Mouse (Mus musculus) CH12.LX (cell line): Measurements from ENCODE around the gene Itga2b. TPM values are rescaled to one million over a fixed set of nuclear protein-coding genes. Genes with fewer than 3 reads are reported as not detected.

Experiments used
- DNase-seq: peaks from one replicate; pipeline ENCODE4 v3.0.0-alpha.2; 2013; ENCODE audit errors: extremely low read depth
- H3K27ac ChIP-seq: 2 replicates; pipeline ENCODE4 v1.5.1; 2012; ENCODE audit warnings: low read depth, mild to moderate bottlenecking, control low read depth, moderate library complexity; ENCODE audit not compliant: insufficient read depth
- H3K27me3 ChIP-seq: replicated peaks from 2 replicates; pipeline ENCODE3; 2012; ENCODE audit warnings: inconsistent platforms
- H3K36me3 ChIP-seq, 2 experiments: replicated peaks in 1 of 2; 2 replicates each; pipeline versions ENCODE3 to v1.6.1; 2012; ENCODE audit warnings: inconsistent platforms in 1 of 2, low read length in 1 of 2, mild to moderate bottlenecking in 1 of 2, mixed read lengths in 1 of 2, moderate library complexity in 1 of 2; ENCODE audit not compliant: control insufficient read depth in 1 of 2, insufficient read depth in 1 of 2
- H3K4me1 ChIP-seq, 2 experiments: 2 replicates each; pipeline ENCODE4 v1.6.1; 2012; ENCODE audit warnings: inconsistent platforms in 1 of 2, moderate library complexity in 1 of 2; ENCODE audit not compliant: insufficient read depth in 2 of 2, control insufficient read depth in 1 of 2
- H3K4me2 ChIP-seq: 2 replicates; pipeline ENCODE4 v1.6.1; 2012; ENCODE audit warnings: low read depth, mild to moderate bottlenecking, control low read depth; ENCODE audit not compliant: poor library complexity, insufficient read depth, severe bottlenecking
- H3K4me3 ChIP-seq, 3 experiments: fragments of 150-350 bp in 1 of 3; sonication (generic) in 1 of 3; replicated peaks in 1 of 3; 2 replicates each; pipeline versions ENCODE3 to v1.5.1; 2011 to 2012; ENCODE audit warnings: low read depth in 2 of 3, low read length in 2 of 3, mild to moderate bottlenecking in 2 of 3, moderate library complexity in 2 of 3, control low read depth in 1 of 3, improper control_type of control experiment in 1 of 3, inconsistent platforms in 1 of 3, mixed read lengths in 1 of 3; ENCODE audit not compliant: poor library complexity in 1 of 3
- H3K79me2 ChIP-seq: replicated peaks from 2 replicates; pipeline ENCODE4 v1.6.1; 2012; ENCODE audit warnings: mild to moderate bottlenecking, moderate library complexity; ENCODE audit not compliant: control insufficient read depth, poor library complexity, insufficient read depth, severe bottlenecking; ENCODE audit errors: extremely low read depth
- H3K9ac ChIP-seq: 2 replicates; pipeline ENCODE4 v1.6.1; 2012; ENCODE audit warnings: low read depth, mild to moderate bottlenecking, control low read depth, moderate library complexity; ENCODE audit not compliant: insufficient read depth
- H3K9me3 ChIP-seq: replicated peaks from 2 replicates; pipeline ENCODE3; 2012; ENCODE audit warnings: low read length, inconsistent platforms, mixed read lengths
- E2F4 ChIP-seq: IDR thresholded peaks from 2 replicates; pipeline ENCODE4 v1.6.1; 2011; ENCODE audit warnings: low read depth, low read length, improper control_type of control experiment; ENCODE audit not compliant: insufficient replicate concordance
- HCFC1 ChIP-seq: IDR thresholded peaks from 2 replicates; pipeline ENCODE4 v1.6.1; 2012; ENCODE audit warnings: low read depth, mild to moderate bottlenecking, inconsistent platforms, low read length, improper control_type of control experiment
- MAFK ChIP-seq: IDR thresholded peaks from 2 replicates; pipeline ENCODE4 v1.6.1; 2011; ENCODE audit warnings: low read length, improper control_type of control experiment; ENCODE audit not compliant: insufficient replicate concordance
- MAX ChIP-seq: IDR thresholded peaks from 2 replicates; pipeline ENCODE4 v1.6.1; 2011; ENCODE audit warnings: low read length, improper control_type of control experiment
- MAZ ChIP-seq: IDR thresholded peaks from 2 replicates; pipeline ENCODE4 v1.6.1; 2012; ENCODE audit warnings: low read depth, mild to moderate bottlenecking, inconsistent platforms, low read length, improper control_type of control experiment, moderate library complexity
- MEF2A ChIP-seq: IDR thresholded peaks from 2 replicates; pipeline ENCODE4 v1.6.1; 2014; ENCODE audit warnings: low read depth, mild to moderate bottlenecking, inconsistent platforms, low read length, improper control_type of control experiment, borderline replicate concordance
- MYC ChIP-seq: IDR thresholded peaks from 2 replicates; pipeline ENCODE4 v1.6.1; 2011; ENCODE audit warnings: low read depth, mild to moderate bottlenecking, improper control_type of control experiment, low read length
- NELFE ChIP-seq: IDR thresholded peaks from 2 replicates; pipeline ENCODE4 v1.6.1; 2011; ENCODE audit warnings: low read depth, low read length, improper control_type of control experiment
- NRF1 ChIP-seq: IDR thresholded peaks from 2 replicates; pipeline ENCODE4 v1.6.1; 2014; ENCODE audit warnings: low read depth, mild to moderate bottlenecking, inconsistent platforms, low read length, improper control_type of control experiment, moderate library complexity
- POLR2A ChIP-seq: IDR thresholded peaks from 2 replicates; pipeline ENCODE4 v1.6.1; 2011; ENCODE audit warnings: low read depth, mild to moderate bottlenecking, improper control_type of control experiment, low read length
- SIN3A ChIP-seq: IDR thresholded peaks from 2 replicates; pipeline ENCODE4 v1.6.1; 2012; ENCODE audit warnings: low read length, improper control_type of control experiment, inconsistent platforms
- SMC3 ChIP-seq: IDR thresholded peaks from 2 replicates; pipeline ENCODE4 v1.6.1; 2011; ENCODE audit warnings: low read depth, low read length, improper control_type of control experiment
- UBTF ChIP-seq: IDR thresholded peaks from 2 replicates; pipeline ENCODE4 v1.6.1; 2012; ENCODE audit warnings: low read depth, mild to moderate bottlenecking, inconsistent platforms, low read length, improper control_type of control experiment, moderate library complexity
- USF2 ChIP-seq: conservative IDR thresholded peaks from 2 replicates; pipeline ENCODE4 v1.6.1; 2011; ENCODE audit warnings: low read depth, low read length, improper control_type of control experiment
- ZNF384 ChIP-seq: IDR thresholded peaks from 2 replicates; pipeline ENCODE4 v1.6.1; 2012; ENCODE audit warnings: low read depth, low read length, improper control_type of control experiment, inconsistent platforms
- dilution Hi-C: fragments of 300-500 bp; cut with MboI; formaldehyde crosslinking; loops from 2 replicates; pipeline ENCODE4 v1.14.3; 2020; ENCODE audit warnings: low sequenced_read_pairs; ENCODE audit not compliant: extremely low pct_unique_long_range_greater_than_20kb, extremely low pct_ligation_motif_present
- in situ Hi-C: fragments of 300-500 bp; cut with MboI; formaldehyde crosslinking; loops from 3 replicates; pipeline ENCODE4 v1.14.3; 2019; ENCODE audit warnings: low sequenced_read_pairs, low pct_ligation_motif_present, low pct_unique_long_range_greater_than_20kb, mixed read lengths
- polyA plus RNA-seq: library from polyadenylated mRNA; unstranded; fragments of >175 nt; gene quantifications from 2 replicates; pipeline ENCODE4 v1.2.1, GENCODE M21; 2012; ENCODE audit warnings: low read depth; ENCODE audit not compliant: insufficient read length
- total RNA-seq, 2 experiments: library from RNA; depleted of rRNA; stranded (reverse); fragments of 300-350 nt in 1 of 2; fragments of >200 nt in 1 of 2; gene quantifications; 2 replicates each; pipeline ENCODE4 v1.2.3; 2012 to 2014

The Itga2b gene
- total and polyA plus RNA-seq, 3 experiments, result 0.95 to 3.6 (median 3.0) TPM

DNA sequence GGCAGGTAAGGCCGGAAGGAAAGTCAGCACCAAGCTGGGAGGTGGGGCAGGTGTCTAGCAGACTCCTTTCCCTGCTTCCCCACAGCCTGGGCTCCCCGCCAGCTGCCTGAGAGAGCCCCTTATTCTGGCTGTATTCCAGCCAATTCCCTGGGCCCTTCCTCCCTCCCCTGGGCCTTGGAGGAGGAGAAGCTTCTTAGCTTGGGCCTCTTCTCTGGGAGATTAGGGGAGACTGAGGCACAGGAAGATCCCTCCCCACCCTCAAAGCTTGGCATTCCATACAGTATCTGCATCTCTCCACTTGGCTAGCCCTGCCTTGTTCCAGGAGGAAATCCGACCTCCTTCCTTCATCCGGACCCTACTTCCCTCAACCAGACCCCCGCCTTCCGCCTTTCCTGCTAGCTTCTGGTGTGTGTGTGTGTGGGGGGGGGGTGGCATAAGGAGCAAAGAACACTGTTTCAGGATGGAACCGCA lies 24.0 kb downstream of the Itga2b start:
- Histone ChIP-seq H3K4me1 (no peaks in the 10 kb centered on the region), H3K4me3 (no peak overlapping the region), H3K27me3 (peaks cover 70% of the 10 kb centered on the region), H3K9ac (no peak overlapping the region), H3K27ac (no peak overlapping the region), H3K4me2 (no peak overlapping the region), H3K79me2 (no peaks in the 10 kb centered on the region), H3K9me3 (peaks cover 17% of the 10 kb centered on the region), H3K36me3 (no peaks in the 10 kb centered on the region)
- no peak for DNase-seq
- in situ Hi-C loops, result no loop called here
- TF ChIP-seq MEF2A, result no peak
- TF ChIP-seq MAZ, result no peak
- TF ChIP-seq USF2, result no peak
- TF ChIP-seq POLR2A, result no peak
- no peak for TF ChIP-seq NRF1
- no peak for TF ChIP-seq MAFK
- TF ChIP-seq UBTF, result no peak
- TF ChIP-seq ZNF384, result no peak
- TF ChIP-seq MAX, result no peak
- dilution Hi-C loops, result no loop called here

GRCm38 (mm10) chr11:102445264-102445890 lies 24.5 kb downstream of the Itga2b start:
- no peak for TF ChIP-seq MYC
- no peak for TF ChIP-seq SMC3
- no peak for TF ChIP-seq NELFE
- TF ChIP-seq MEF2A, result no peak
- no peak for TF ChIP-seq SIN3A
- TF ChIP-seq HCFC1, result no peak
- no peak for TF ChIP-seq E2F4
- H3K27ac ChIP-seq, result no peak overlapping the region
- in situ Hi-C loops, result no loop called here
- peaks cover 67% of the 10 kb centered on the region for H3K27me3 ChIP-seq
- dilution Hi-C loops, result no loop called here
- H3K9ac ChIP-seq, result no peak overlapping the region
- no peaks in the 10 kb centered on the region for H3K4me1 ChIP-seq
- no peak for DNase-seq
- no peak overlapping the region for H3K4me2 ChIP-seq
- no peaks in the 10 kb centered on the region for H3K79me2 ChIP-seq
- peaks cover 17% of the 10 kb centered on the region for H3K9me3 ChIP-seq
- no peak overlapping the region for H3K4me3 ChIP-seq
- no peaks in the 10 kb centered on the region for H3K36me3 ChIP-seq
